Mouse (Mus musculus): ENCODE data around the gene Katnb1. TPM values are rescaled to one million over a fixed set of nuclear protein-coding genes. Genes with fewer than 3 reads are reported as not detected.

The Katnb1 gene
- polyA plus RNA-seq, 1 experiment from 2014 or later = 41.6 TPM

GRCm38 (mm10) chr8:95137201-95137600 lies 56.2 kb downstream of the Katnb1 start:
- H3K27me3 ChIP-seq (ENCODE audit: insufficient read depth, poor library complexity, severe bottlenecking) = peaks cover 63% of the 10 kb centered on the region
- peak overlapping the region; percentile 48 for H3K4me3 ChIP-seq
- H3K4me1 ChIP-seq (replicated peaks) = peaks cover 39% of the 10 kb centered on the region
- no peak for DNase-seq (ENCODE audit: low spot score)
- no peaks in the 10 kb centered on the region for H3K36me3 ChIP-seq
- no peaks in the 10 kb centered on the region for H3K9me3 ChIP-seq
- 15% methylated on average over 12 of the region's 12 CpGs for WGBS
- H3K27ac ChIP-seq = no peak overlapping the region

- H3K27ac ChIP-seq = 0 out of 2 replicates have a peak overlapping the region, but pooled peaks have one; percentile 46
- no peaks in the 10 kb centered on the region for H3K9me3 ChIP-seq
- DNase-seq (ENCODE audit: low spot score) = peak; percentile 43
- under 1% methylated on average over 28 of the region's 28 CpGs for WGBS
- H3K36me3 ChIP-seq = no peaks in the 10 kb centered on the region
- H3K27me3 ChIP-seq (ENCODE audit: insufficient read depth, poor library complexity, severe bottlenecking) = peaks cover 68% of the 10 kb centered on the region
- H3K4me1 ChIP-seq (replicated peaks) = peaks cover 44% of the 10 kb centered on the region
- peak overlapping the region; percentile 48 for H3K4me3 ChIP-seq
Measured at GRCm38 (mm10) chr8:95137641-95138098, 56.7 kb downstream of the Katnb1 start.

GRCm38 (mm10) chr8:95138341-95139050 lies 57.5 kb downstream of the Katnb1 start:
- no peaks in the 10 kb centered on the region for H3K9me3 ChIP-seq
- peaks cover 52% of the 10 kb centered on the region for H3K4me1 ChIP-seq (replicated peaks)
- H3K27me3 ChIP-seq (ENCODE audit: insufficient read depth, poor library complexity, severe bottlenecking) = peaks cover 75% of the 10 kb centered on the region
- H3K36me3 ChIP-seq = no peaks in the 10 kb centered on the region
- H3K4me3 ChIP-seq = peak overlapping the region; percentile 48
- 26% methylated on average over 6 of the region's 6 CpGs for WGBS
- no peak for DNase-seq (ENCODE audit: low spot score)
- H3K27ac ChIP-seq = 0 out of 2 replicates have a peak overlapping the region, but pooled peaks have one; percentile 24

- Histone ChIP-seq H3K4me3 (no peak overlapping the region), H3K36me3 (no peaks in the 10 kb centered on the region), H3K27ac (no peak overlapping the region), H3K9me3 (no peaks in the 10 kb centered on the region), H3K4me1 (replicated peaks) (peaks cover 53% of the 10 kb centered on the region), H3K27me3 (ENCODE audit: insufficient read depth, poor library complexity, severe bottlenecking) (peaks cover 78% of the 10 kb centered on the region)
- 56% methylated on average over 1 of the region's 1 CpGs for WGBS
- no peak for DNase-seq (ENCODE audit: low spot score)
Measured at GRCm38 (mm10) chr8:95139051-95139365, 58.0 kb downstream of the Katnb1 start.

GRCm38 (mm10) chr8:95140555-95140954 lies 59.6 kb downstream of the Katnb1 start:
- no peak overlapping the region for H3K4me3 ChIP-seq

GRCm38 (mm10) chr8:95141026-95141425 lies 60.0 kb downstream of the Katnb1 start:
- no peaks in the 10 kb centered on the region for H3K36me3 ChIP-seq
- peaks cover 56% of the 10 kb centered on the region for H3K4me1 ChIP-seq (replicated peaks)
- H3K27ac ChIP-seq = no peak overlapping the region
- WGBS = 86% methylated on average over 1 of the region's 1 CpGs
- H3K9me3 ChIP-seq = no peaks in the 10 kb centered on the region
- DNase-seq (ENCODE audit: low spot score) = no peak
- H3K27me3 ChIP-seq (ENCODE audit: insufficient read depth, poor library complexity, severe bottlenecking) = peaks cover 79% of the 10 kb centered on the region
- H3K4me3 ChIP-seq = peak overlapping the region; percentile 82

More at GRCm38 (mm10) chr8:95140555-95140954, 59.6 kb downstream of the Katnb1 start:
- no peaks in the 10 kb centered on the region for H3K9me3 ChIP-seq
- no peaks in the 10 kb centered on the region for H3K36me3 ChIP-seq
- peaks cover 56% of the 10 kb centered on the region for H3K4me1 ChIP-seq (replicated peaks)
- H3K27ac ChIP-seq = no peak overlapping the region
- DNase-seq (ENCODE audit: low spot score) = no peak
- WGBS = 66% methylated on average over 5 of the region's 5 CpGs
- peaks cover 82% of the 10 kb centered on the region for H3K27me3 ChIP-seq (ENCODE audit: insufficient read depth, poor library complexity, severe bottlenecking)

GRCm38 (mm10) chr8:95141469-95142074 lies 60.6 kb downstream of the Katnb1 start:
- Histone ChIP-seq H3K36me3 (no peaks in the 10 kb centered on the region), H3K9me3 (no peaks in the 10 kb centered on the region), H3K27me3 (ENCODE audit: insufficient read depth, poor library complexity, severe bottlenecking) (peaks cover 74% of the 10 kb centered on the region), H3K4me1 (replicated peaks) (peaks cover 56% of the 10 kb centered on the region), H3K27ac (peak overlapping the region; percentile 87), H3K4me3 (peak overlapping the region; percentile 82)
- DNase-seq (ENCODE audit: low spot score) = no peak
- WGBS = 2% methylated on average over 6 of the region's 6 CpGs

GRCm38 (mm10) chr8:95142075-95142831 lies 61.3 kb downstream of the Katnb1 start:
- Histone ChIP-seq H3K27me3 (ENCODE audit: insufficient read depth, poor library complexity, severe bottlenecking) (peaks cover 67% of the 10 kb centered on the region), H3K27ac (peak overlapping the region; percentile 87), H3K4me1 (replicated peaks) (peaks cover 50% of the 10 kb centered on the region), H3K4me3 (peak overlapping the region; percentile 82), H3K36me3 (no peaks in the 10 kb centered on the region), H3K9me3 (no peaks in the 10 kb centered on the region)
- peak; percentile 56 for DNase-seq (ENCODE audit: low spot score)
- WGBS = under 1% methylated on average over 62 of the region's 66 CpGs

GRCm38 (mm10) chr8:95142985-95143804 lies 62.2 kb downstream of the Katnb1 start:
- no peaks in the 10 kb centered on the region for H3K9me3 ChIP-seq
- 12% methylated on average over 17 of the region's 17 CpGs for WGBS
- DNase-seq (ENCODE audit: low spot score) = peak; percentile 25
- peak overlapping the region; percentile 82 for H3K4me3 ChIP-seq
- peak overlapping the region; percentile 71 for H3K27ac ChIP-seq
- peaks cover 58% of the 10 kb centered on the region for H3K27me3 ChIP-seq (ENCODE audit: insufficient read depth, poor library complexity, severe bottlenecking)
- no peaks in the 10 kb centered on the region for H3K36me3 ChIP-seq
- peaks cover 41% of the 10 kb centered on the region for H3K4me1 ChIP-seq (replicated peaks)

GRCm38 (mm10) chr8:95143805-95144630 lies 63.0 kb downstream of the Katnb1 start:
- H3K27me3 ChIP-seq (ENCODE audit: insufficient read depth, poor library complexity, severe bottlenecking) = peaks cover 49% of the 10 kb centered on the region
- no peaks in the 10 kb centered on the region for H3K9me3 ChIP-seq
- no peaks in the 10 kb centered on the region for H3K36me3 ChIP-seq
- WGBS = 65% methylated on average over 6 of the region's 6 CpGs
- no peak overlapping the region for H3K4me3 ChIP-seq
- H3K4me1 ChIP-seq (replicated peaks) = peaks cover 36% of the 10 kb centered on the region
- DNase-seq (ENCODE audit: low spot score) = no peak
- H3K27ac ChIP-seq = no peak overlapping the region

GRCm38 (mm10) chr8:95144631-95145015 lies 63.6 kb downstream of the Katnb1 start:
- H3K4me3 ChIP-seq = no peak overlapping the region
- no peaks in the 10 kb centered on the region for H3K9me3 ChIP-seq
- H3K36me3 ChIP-seq = no peaks in the 10 kb centered on the region
- H3K4me1 ChIP-seq (replicated peaks) = peaks cover 39% of the 10 kb centered on the region
- 44% methylated on average over 2 of the region's 2 CpGs for WGBS
- H3K27me3 ChIP-seq (ENCODE audit: insufficient read depth, poor library complexity, severe bottlenecking) = peaks cover 43% of the 10 kb centered on the region
- no peak overlapping the region for H3K27ac ChIP-seq
- no peak for DNase-seq (ENCODE audit: low spot score)
